Mouse (Mus musculus) brain, embryonic 14.5 days (tissue): Measurements from ENCODE around the gene Tmem115.

Experiments
- CTCF ChIP-seq: fragments of 200-500 bp; IDR thresholded peaks from 2 replicates; pipeline ENCODE4 v1.5.1; 2012; ENCODE audit warnings: inconsistent platforms, mild to moderate bottlenecking, moderate library complexity, borderline replicate concordance; ENCODE audit not compliant: insufficient read depth, insufficient read length; ENCODE audit errors: extremely low read depth
- POLR2A ChIP-seq: fragments of 200-500 bp; IDR thresholded peaks from 2 replicates; pipeline ENCODE4 v1.6.1; 2012; ENCODE audit warnings: mild to moderate bottlenecking, inconsistent platforms, borderline replicate concordance; ENCODE audit not compliant: poor library complexity, insufficient read depth, insufficient read length, severe bottlenecking; ENCODE audit errors: extremely low read depth

DNA sequence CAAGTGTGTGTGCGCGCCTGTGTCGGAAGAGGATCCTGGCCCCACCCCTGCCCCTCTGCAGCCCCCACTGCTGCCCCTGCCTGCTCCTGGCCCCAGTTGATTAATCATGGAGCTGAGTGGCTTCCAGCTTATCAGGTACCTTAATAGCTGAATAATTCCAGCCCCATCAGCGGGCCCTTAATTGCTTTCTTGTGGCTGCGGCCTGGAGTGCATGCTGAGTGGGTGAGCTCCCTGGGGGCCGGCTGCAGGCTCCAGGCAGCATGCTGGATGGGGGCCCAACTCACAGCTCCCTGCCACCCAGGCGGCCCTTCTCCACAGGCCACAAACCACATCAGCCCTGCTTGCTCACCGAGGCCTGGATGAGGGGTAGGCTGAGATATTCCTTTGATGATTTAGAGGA is 22.3 kb upstream of the Tmem115 start:
- TF ChIP-seq POLR2A (no peak), CTCF (no peak)
